Mouse (Mus musculus): ENCODE data around the gene Lyzl4.
A peak's percentile ranks its signal among the peaks of the same experiment; 100 is the strongest.

The Lyzl4 gene

GRCm38 (mm10) chr9:121642001-121642400, at the start of gene Lyzl4:
Gene Lyzl4, minus strand, starts transcription at chr9:121642096.
- peak; percentile 72 for DNase-seq (ENCODE audit: low spot score in 2 of 2)

- DNase-seq (ENCODE audit: low spot score in 2 of 2): no peak
These were observed 48.8 kb upstream of the Lyzl4 start for GRCm38 (mm10) chr9:121690734-121691133.

GRCm38 (mm10) chr9:121690200-121690651, 48.3 kb upstream of the Lyzl4 start:
- DNase-seq (ENCODE audit: low spot score in 2 of 2): peak; percentile 59 to 66

GRCm38 (mm10) chr9:121684702-121685101, 42.8 kb upstream of the Lyzl4 start:
- DNase-seq (ENCODE audit: low spot score in 2 of 2): no peak

GRCm38 (mm10) chr9:121682037-121682680, 40.3 kb upstream of the Lyzl4 start:
- DNase-seq (ENCODE audit: low spot score in 2 of 2): no peak

- DNase-seq (ENCODE audit: low spot score in 2 of 2): no peak
These were observed 39.3 kb upstream of the Lyzl4 start for GRCm38 (mm10) chr9:121681191-121681590.

- DNase-seq (ENCODE audit: low spot score in 2 of 2): no peak
These were observed 37.7 kb upstream of the Lyzl4 start for GRCm38 (mm10) chr9:121679549-121679948.

- DNase-seq (ENCODE audit: low spot score in 2 of 2): no peak
These were observed 35.6 kb upstream of the Lyzl4 start for GRCm38 (mm10) chr9:121677476-121677875.

- DNase-seq (ENCODE audit: low spot score in 2 of 2): no peak
These were observed 35.2 kb upstream of the Lyzl4 start for GRCm38 (mm10) chr9:121677069-121677468.

GRCm38 (mm10) chr9:121675556-121675955, 33.7 kb upstream of the Lyzl4 start:
- DNase-seq (ENCODE audit: low spot score in 2 of 2): no peak

GRCm38 (mm10) chr9:121675011-121675410, 33.1 kb upstream of the Lyzl4 start:
- no peak for DNase-seq (ENCODE audit: low spot score in 2 of 2)

GRCm38 (mm10) chr9:121673716-121674115, 31.8 kb upstream of the Lyzl4 start:
- no peak for DNase-seq (ENCODE audit: low spot score in 2 of 2)

- DNase-seq (ENCODE audit: low spot score in 2 of 2): no peak
These were observed 30.4 kb upstream of the Lyzl4 start for GRCm38 (mm10) chr9:121672311-121672710.

GRCm38 (mm10) chr9:121671300-121671699, 29.4 kb upstream of the Lyzl4 start:
- DNase-seq (ENCODE audit: low spot score in 2 of 2): no peak

- no peak for DNase-seq (ENCODE audit: low spot score in 2 of 2)
These were observed 27.5 kb upstream of the Lyzl4 start for GRCm38 (mm10) chr9:121669348-121669791.

- DNase-seq (ENCODE audit: low spot score in 2 of 2): peak; percentile 44 to 45
These were observed 25.9 kb upstream of the Lyzl4 start for GRCm38 (mm10) chr9:121667822-121668221.

GRCm38 (mm10) chr9:121666957-121667630, 25.2 kb upstream of the Lyzl4 start:
- peak; percentile 45 to 52 for DNase-seq (ENCODE audit: low spot score in 2 of 2)

GRCm38 (mm10) chr9:121664104-121664503, 22.2 kb upstream of the Lyzl4 start:
- peak; percentile 55 to 73 for DNase-seq (ENCODE audit: low spot score in 2 of 2)

GRCm38 (mm10) chr9:121663467-121663866, 21.6 kb upstream of the Lyzl4 start:
- DNase-seq (ENCODE audit: low spot score in 2 of 2): peak in 1 of 2 experiments; percentile 50

- DNase-seq (ENCODE audit: low spot score in 2 of 2): no peak
These were observed 17.9 kb upstream of the Lyzl4 start for GRCm38 (mm10) chr9:121659791-121660190.

- no peak for DNase-seq (ENCODE audit: low spot score in 2 of 2)
These were observed 16.4 kb upstream of the Lyzl4 start for GRCm38 (mm10) chr9:121658248-121658647.

- DNase-seq (ENCODE audit: low spot score in 2 of 2): no peak
These were observed 15.2 kb upstream of the Lyzl4 start for GRCm38 (mm10) chr9:121657143-121657542.

- no peak for DNase-seq (ENCODE audit: low spot score in 2 of 2)
These were observed 14.4 kb upstream of the Lyzl4 start for GRCm38 (mm10) chr9:121656322-121656721.

Data from right cerebral cortex, postnatal 36 days (tissue).